Mouse (Mus musculus): Measurements from ENCODE around the gene Ifnar1. TPM values are rescaled to one million over a fixed set of nuclear protein-coding genes. Genes with fewer than 3 reads are reported as not detected.

The Ifnar1 gene
- total RNA-seq, 1 experiment from 2014 or later: 108 TPM

GRCm38 (mm10) chr16:91458976-91459375, 26.1 kb upstream of the Ifnar1 start:
- ATAC-seq (replicated peaks; ENCODE audit: insufficient number of reproducible peaks, low FRiP score, low TSS enrichment, poor library complexity, severe bottlenecking): no peak

GRCm38 (mm10) chr16:91459396-91459795, 25.6 kb upstream of the Ifnar1 start:
- no peak for ATAC-seq (replicated peaks; ENCODE audit: insufficient number of reproducible peaks, low FRiP score, low TSS enrichment, poor library complexity, severe bottlenecking)

GRCm38 (mm10) chr16:91459841-91460370, 25.1 kb upstream of the Ifnar1 start:
- no peak for ATAC-seq (replicated peaks; ENCODE audit: insufficient number of reproducible peaks, low FRiP score, low TSS enrichment, poor library complexity, severe bottlenecking)

GRCm38 (mm10) chr16:91461066-91461638, 23.9 kb upstream of the Ifnar1 start:
- peak; percentile 21 for ATAC-seq (replicated peaks; ENCODE audit: insufficient number of reproducible peaks, low FRiP score, low TSS enrichment, poor library complexity, severe bottlenecking)

- ATAC-seq (replicated peaks; ENCODE audit: insufficient number of reproducible peaks, low FRiP score, low TSS enrichment, poor library complexity, severe bottlenecking): peak; percentile 45
Observed at GRCm38 (mm10) chr16:91461773-91462181, 23.3 kb upstream of the Ifnar1 start.

- no peak for ATAC-seq (replicated peaks; ENCODE audit: insufficient number of reproducible peaks, low FRiP score, low TSS enrichment, poor library complexity, severe bottlenecking)
Observed at GRCm38 (mm10) chr16:91462644-91463043, 22.4 kb upstream of the Ifnar1 start.

GRCm38 (mm10) chr16:91463400-91463799, 21.6 kb upstream of the Ifnar1 start:
- ATAC-seq (replicated peaks; ENCODE audit: insufficient number of reproducible peaks, low FRiP score, low TSS enrichment, poor library complexity, severe bottlenecking): no peak

- no peak for ATAC-seq (replicated peaks; ENCODE audit: insufficient number of reproducible peaks, low FRiP score, low TSS enrichment, poor library complexity, severe bottlenecking)
Observed at GRCm38 (mm10) chr16:91463836-91464400, 21.1 kb upstream of the Ifnar1 start.

- peak; percentile 84 for ATAC-seq (replicated peaks; ENCODE audit: insufficient number of reproducible peaks, low FRiP score, low TSS enrichment, poor library complexity, severe bottlenecking)
Observed at GRCm38 (mm10) chr16:91464594-91465504, 20.2 kb upstream of the Ifnar1 start.

GRCm38 (mm10) chr16:91465505-91466240, 19.4 kb upstream of the Ifnar1 start:
- no peak for ATAC-seq (replicated peaks; ENCODE audit: insufficient number of reproducible peaks, low FRiP score, low TSS enrichment, poor library complexity, severe bottlenecking)

- ATAC-seq (replicated peaks; ENCODE audit: insufficient number of reproducible peaks, low FRiP score, low TSS enrichment, poor library complexity, severe bottlenecking): no peak
Observed at GRCm38 (mm10) chr16:91466566-91466965, 18.5 kb upstream of the Ifnar1 start.

GRCm38 (mm10) chr16:91470470-91470869, 14.6 kb upstream of the Ifnar1 start:
- ATAC-seq (replicated peaks; ENCODE audit: insufficient number of reproducible peaks, low FRiP score, low TSS enrichment, poor library complexity, severe bottlenecking): no peak

- ATAC-seq (replicated peaks; ENCODE audit: insufficient number of reproducible peaks, low FRiP score, low TSS enrichment, poor library complexity, severe bottlenecking): no peak
Observed at GRCm38 (mm10) chr16:91471481-91471880, 13.6 kb upstream of the Ifnar1 start.

- peak; percentile 74; the same call in 1 of the 2 replicates for ATAC-seq (replicated peaks; ENCODE audit: insufficient number of reproducible peaks, low FRiP score, low TSS enrichment, poor library complexity, severe bottlenecking)
Observed at GRCm38 (mm10) chr16:91475753-91476152, 9.3 kb upstream of the Ifnar1 start.

- no peak for ATAC-seq (replicated peaks; ENCODE audit: insufficient number of reproducible peaks, low FRiP score, low TSS enrichment, poor library complexity, severe bottlenecking)
Observed at GRCm38 (mm10) chr16:91478067-91478466, 7.0 kb upstream of the Ifnar1 start.

GRCm38 (mm10) chr16:91480517-91480916, 4.5 kb upstream of the Ifnar1 start:
- 0 out of 2 replicates have a peak, but pooled peaks have one; percentile 9 for ATAC-seq (replicated peaks; ENCODE audit: insufficient number of reproducible peaks, low FRiP score, low TSS enrichment, poor library complexity, severe bottlenecking)

- ATAC-seq (replicated peaks; ENCODE audit: insufficient number of reproducible peaks, low FRiP score, low TSS enrichment, poor library complexity, severe bottlenecking): no peak
Observed at GRCm38 (mm10) chr16:91484387-91484786, 651 bp upstream of the Ifnar1 start.

- ATAC-seq (replicated peaks; ENCODE audit: insufficient number of reproducible peaks, low FRiP score, low TSS enrichment, poor library complexity, severe bottlenecking): no peak
Observed at GRCm38 (mm10) chr16:91485841-91486240, 803 bp downstream of the Ifnar1 start.

- ATAC-seq (replicated peaks; ENCODE audit: insufficient number of reproducible peaks, low FRiP score, low TSS enrichment, poor library complexity, severe bottlenecking): no peak
Observed at GRCm38 (mm10) chr16:91488066-91488465, 3.0 kb downstream of the Ifnar1 start.

Measured in monocyte, adult 5-6 weeks (primary cell).